Mouse (Mus musculus): ENCODE results near the gene Olfr394. TPM values are rescaled to one million over a fixed set of nuclear protein-coding genes. Genes with fewer than 3 reads are reported as not detected.
"Not testable (repeated sequence)": the region's sequence is repeated elsewhere in the genome, so short reads cannot be mapped to it uniquely, and the experiment has no call there.

The Olfr394 gene
- not detected in 2 replicates for total RNA-seq (2015)
- total RNA-seq (2017) = not detected in 2 replicates

- ATAC-seq (replicated peaks; ENCODE audit: poor library complexity) = no peak
Observed at GRCm38 (mm10) chr11:73890671-73891070, at the start of gene Olfr394. Olfr394 (minus strand) TSS chr11:73890771.

GRCm38 (mm10) chr11:73936377-73936776 is 45.8 kb upstream of the Olfr394 start, which contains the start of gene Olfr23:
Olfr23 (plus strand) TSS chr11:73936677.
- no peak for ATAC-seq (replicated peaks; ENCODE audit: poor library complexity)

- ATAC-seq (replicated peaks; ENCODE audit: poor library complexity) = not testable (repeated sequence)
Observed at GRCm38 (mm10) chr11:73909199-73909598, 18.6 kb upstream of the Olfr394 start, which contains the start of gene Olfr395. Olfr395 (minus strand) TSS chr11:73909299.

DNA sequence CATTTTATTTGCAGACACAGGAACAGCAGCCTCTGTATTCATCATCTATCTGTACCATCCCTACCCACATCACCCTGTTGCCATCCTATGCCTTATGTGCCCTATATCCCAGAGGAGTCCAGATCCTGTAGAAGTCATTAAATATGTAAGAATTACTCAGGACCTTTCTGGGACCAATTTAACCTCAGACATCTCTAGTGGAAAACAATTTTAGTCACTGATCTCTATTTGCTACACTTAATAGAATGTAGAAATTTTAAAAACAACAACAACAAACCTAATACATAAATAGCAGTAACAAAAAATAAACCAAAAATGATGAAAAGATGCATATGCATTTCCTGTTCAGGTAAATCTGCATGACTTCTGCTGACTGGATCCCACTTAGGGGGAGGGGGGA is 39.2 kb downstream of the Olfr394 start, which contains the start of gene Olfr393:
TSS of gene Olfr393 (minus strand) at position 101 of the 400 bp plus-strand sequence.
- ATAC-seq (replicated peaks; ENCODE audit: poor library complexity) = no peak

Other genes with a start within 250 kb of the Olfr394 start
- not detected in 2 replicates for gene Zfp735, start 202.0 kb downstream of the Olfr394 start, total RNA-seq (2015)
- not detected in 2 replicates for gene Zfp735, start 202.0 kb downstream of the Olfr394 start, total RNA-seq (2017)
- not detected in 2 replicates for gene Olfr389, start 110.1 kb downstream of the Olfr394 start, total RNA-seq (2015)
- gene Olfr389, start 110.1 kb downstream of the Olfr394 start, total RNA-seq (2017) = not detected in 2 replicates
- not detected in 2 replicates for gene Olfr390, start 107.8 kb downstream of the Olfr394 start, total RNA-seq (2015)
- not detected in 2 replicates for gene Olfr390, start 107.8 kb downstream of the Olfr394 start, total RNA-seq (2017)
- gene Olfr391-ps, start 87.7 kb downstream of the Olfr394 start, total RNA-seq (2015) = not detected in 2 replicates
- gene Olfr391-ps, start 87.7 kb downstream of the Olfr394 start, total RNA-seq (2017) = not detected in 2 replicates
- not detected in 2 replicates for gene Olfr392, start 73.7 kb downstream of the Olfr394 start, total RNA-seq (2015)
- not detected in 2 replicates for gene Olfr392, start 73.7 kb downstream of the Olfr394 start, total RNA-seq (2017)
- not detected in 2 replicates for gene Olfr393, start 39.3 kb downstream of the Olfr394 start, total RNA-seq (2015)
- gene Olfr393, start 39.3 kb downstream of the Olfr394 start, total RNA-seq (2017) = not detected in 2 replicates
- not detected in 2 replicates for gene Olfr395, start 18.5 kb upstream of the Olfr394 start, total RNA-seq (2015)
- gene Olfr395, start 18.5 kb upstream of the Olfr394 start, total RNA-seq (2017) = not detected in 2 replicates
- not detected in 2 replicates for gene Olfr23, start 45.9 kb upstream of the Olfr394 start, total RNA-seq (2015)
- gene Olfr23, start 45.9 kb upstream of the Olfr394 start, total RNA-seq (2017) = not detected in 2 replicates
- gene Olfr397, start 70.0 kb upstream of the Olfr394 start, total RNA-seq (2015) = not detected in 2 replicates
- not detected in 2 replicates for gene Olfr397, start 70.0 kb upstream of the Olfr394 start, total RNA-seq (2017)
- not detected in 2 replicates for gene Olfr398, start 99.6 kb upstream of the Olfr394 start, total RNA-seq (2015)
- gene Olfr398, start 99.6 kb upstream of the Olfr394 start, total RNA-seq (2017) = not detected in 2 replicates
- gene Olfr139, start 165.8 kb upstream of the Olfr394 start, total RNA-seq (2015) = not detected in 2 replicates
- gene Olfr139, start 165.8 kb upstream of the Olfr394 start, total RNA-seq (2017) = not detected in 2 replicates
- not detected in 2 replicates for gene Olfr399, start 165.8 kb upstream of the Olfr394 start, total RNA-seq (2015)
- not detected in 2 replicates for gene Olfr399, start 165.8 kb upstream of the Olfr394 start, total RNA-seq (2017)
- not detected in 2 replicates for gene Zfp616, start 179.2 kb upstream of the Olfr394 start, total RNA-seq (2015)
- not detected in 2 replicates for gene Zfp616, start 179.2 kb upstream of the Olfr394 start, total RNA-seq (2017)
- not detected in 2 replicates for gene Olfr401, start 222.9 kb upstream of the Olfr394 start, total RNA-seq (2015)
- not detected in 2 replicates for gene Olfr401, start 222.9 kb upstream of the Olfr394 start, total RNA-seq (2017)